Mouse (Mus musculus): ENCODE measurements around the gene Hspb1.

DNA sequence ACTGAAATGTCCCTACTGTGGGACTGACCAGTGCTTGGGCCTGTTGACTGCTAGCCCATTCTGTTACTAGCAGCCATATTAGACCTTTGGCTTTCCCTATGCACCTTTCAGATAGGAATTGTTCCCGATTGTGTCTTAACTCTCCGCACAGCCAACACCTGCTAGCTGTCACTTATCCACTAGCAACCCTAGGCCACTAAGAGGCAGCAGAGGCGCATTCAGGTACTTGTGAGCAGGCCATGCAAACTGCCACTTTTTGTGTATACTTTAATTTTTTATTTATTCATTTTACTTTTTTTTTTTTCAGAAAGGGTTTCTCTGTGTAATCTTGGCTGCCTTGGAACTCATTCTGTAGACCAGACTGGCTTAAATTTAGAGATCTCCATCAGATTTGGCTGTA is 13.0 kb downstream of the Hspb1 start:
- TF ChIP-seq ELF1 (IDR thresholded peaks at IDR 0.05; ENCODE audit: low read depth, low read length) (no peak), POLR2A (IDR thresholded peaks at IDR 0.05; ENCODE audit: low read depth, low read length) (no peak), UBTF (IDR thresholded peaks at IDR 0.05; ENCODE audit: low read depth, low read length) (no peak), TCF12 (IDR thresholded peaks at IDR 0.05; ENCODE audit: low read depth, low read length) (no peak), NRF1 (IDR thresholded peaks at IDR 0.05; ENCODE audit: low read depth, low read length) (no peak), CTCF (conservative IDR thresholded peaks at IDR 0.05 in 1 of 2, IDR thresholded peaks at IDR 0.05 in 1 of 2; ENCODE audit: low read depth in 2 of 2, low read length in 2 of 2) (peak in 1 of 2 experiments; percentile 57; a peak in 2 of 4 replicates), JUN (IDR thresholded peaks at IDR 0.05; ENCODE audit: insufficient read depth, low read depth, low read length) (no peak), SIN3A (IDR thresholded peaks at IDR 0.05; ENCODE audit: low read length) (no peak), CHD2 (IDR thresholded peaks at IDR 0.05; ENCODE audit: low read length) (no peak), ZNF384 (IDR thresholded peaks at IDR 0.05; ENCODE audit: low read depth, low read length) (no peak), MAFK (IDR thresholded peaks at IDR 0.05; ENCODE audit: insufficient replicate concordance, low read length) (no peak), USF1 (IDR thresholded peaks at IDR 0.05; ENCODE audit: low read depth, low read length) (no peak), GABPA (IDR thresholded peaks at IDR 0.05; ENCODE audit: insufficient replicate concordance, low read depth, low read length) (no peak)

Measured in CH12.LX (cell line).